Mouse (Mus musculus): ENCODE measurements around the gene Fam171b.

DNA sequence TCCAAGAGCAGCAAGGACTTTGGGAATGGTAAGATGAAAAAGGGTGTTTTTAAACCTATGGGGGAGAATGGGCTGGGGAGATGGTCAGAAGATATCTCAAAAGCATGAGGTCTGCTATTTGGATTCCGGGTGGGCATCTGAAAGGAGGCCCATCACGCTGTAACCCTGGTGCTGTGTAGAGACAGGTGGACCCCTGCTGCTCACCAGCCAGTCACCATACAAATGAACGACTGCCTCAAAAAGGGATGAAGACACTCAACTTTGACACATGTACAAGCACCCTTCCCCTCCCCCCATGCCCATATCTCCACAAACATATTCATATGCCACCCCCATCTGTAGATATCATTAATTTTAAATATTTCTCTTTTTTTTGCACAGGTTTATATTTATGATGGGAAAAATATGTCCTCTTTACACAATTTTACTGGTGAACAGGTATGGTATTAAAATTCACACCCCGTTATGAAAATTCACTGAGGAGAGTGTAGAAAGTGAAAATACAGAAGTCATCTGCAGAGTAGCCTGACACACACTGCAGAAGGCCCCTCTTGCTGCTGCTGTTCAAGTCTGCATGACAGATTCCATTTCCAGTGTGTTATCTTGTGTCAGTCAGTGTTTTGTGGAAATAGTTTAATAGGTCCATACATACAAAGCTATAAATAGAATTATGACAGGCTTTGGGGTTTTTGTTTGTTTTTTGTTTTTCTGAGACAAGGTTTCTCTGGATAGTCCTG, 44.0 kb upstream of the Fam171b start:
- TF ChIP-seq CTCF (IDR thresholded peaks at IDR 0.05; ENCODE audit: insufficient read depth, low read length), result no peak
- TF ChIP-seq POLR2A (IDR thresholded peaks at IDR 0.05; ENCODE audit: borderline replicate concordance, extremely low read depth, low read depth, low read length), result no peak

Measured in lung, adult 2 months (tissue).